Mouse (Mus musculus): ENCODE results near the gene Chmp2b. TPM values are rescaled to one million over a fixed set of nuclear protein-coding genes. Genes with fewer than 3 reads are reported as not detected.

The Chmp2b gene
- 29.8 and 33.6 TPM in 2 replicates for total RNA-seq (2014; rRNA removed)
- polyA plus RNA-seq (2015; fragmentation: Nextera tagmentation; extraction: Ambion mirVana), result 140 and 144 TPM in 2 replicates

DNA sequence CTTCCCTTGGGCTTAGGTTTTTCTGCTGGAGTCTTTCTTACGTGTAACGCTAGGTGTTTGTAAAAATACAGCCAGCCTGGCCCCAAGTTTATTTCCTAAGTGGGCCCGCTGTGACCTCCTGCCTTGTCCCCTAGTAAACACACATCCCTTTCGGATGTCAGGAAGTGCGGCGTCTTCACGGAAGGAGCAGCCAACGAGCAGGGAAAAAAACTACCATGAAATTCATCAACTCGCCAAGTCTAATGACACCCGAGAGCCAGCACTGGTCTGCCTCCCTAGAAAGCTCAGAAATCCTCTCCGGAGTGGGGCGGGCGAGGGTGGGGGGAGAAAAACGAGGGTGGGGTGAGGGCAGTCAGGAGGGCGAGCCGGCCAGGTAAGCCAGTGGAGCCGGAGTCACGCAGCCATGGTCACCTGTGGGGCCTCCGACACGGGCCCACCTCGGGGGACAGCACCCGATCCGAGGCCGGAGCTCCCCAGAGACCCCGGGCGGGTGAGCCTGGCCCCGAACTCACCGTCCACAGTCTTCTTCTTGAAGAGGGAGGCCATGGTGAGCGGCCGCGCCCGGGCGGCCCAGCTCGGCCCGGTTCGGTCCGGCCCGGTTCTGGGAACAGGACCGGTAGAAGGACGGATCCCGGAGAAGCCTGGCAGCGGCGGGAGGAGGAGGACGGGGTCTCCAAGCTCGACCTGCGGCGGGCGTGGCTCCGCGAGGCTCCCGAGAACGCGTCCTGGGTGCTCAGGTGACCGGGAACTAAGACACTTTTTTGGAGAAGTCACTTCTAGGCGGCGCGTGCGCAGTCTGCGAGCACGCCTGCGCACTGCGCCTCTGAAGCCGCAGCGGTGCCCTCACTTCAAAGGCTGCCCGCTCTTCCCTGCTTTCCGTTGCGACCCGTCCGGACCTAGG is at the start of gene Chmp2b:
TSS of gene Chmp2b (minus strand) at position 764 of the 901 bp plus-strand sequence.
- H3K9ac ChIP-seq (replicated peaks; ENCODE audit: low read length), result peak within 1 kb of the TSS; percentile 81
- peaks cover 4% of the 10 kb centered on the region; the same call in 1 of the 2 replicates for H3K4me1 ChIP-seq (ENCODE audit: insufficient read depth, low read length)
- WGBS, result under 1% methylated on average over 68 of the region's 69 CpGs
- peak within 1 kb of the TSS; percentile 83 for H3K27ac ChIP-seq
- H3K36me3 ChIP-seq (ENCODE audit: insufficient read depth, low read length), result no peaks in the 10 kb centered on the region
- peak within 1 kb of the TSS; percentile 68 for H3K4me2 ChIP-seq (ENCODE audit: low read depth, low read length)
- H3K9me3 ChIP-seq (ENCODE audit: low read length), result no peaks in the 10 kb centered on the region
- DNase-seq (ENCODE audit: low spot score) (peak; percentile 96), ATAC-seq (peak; percentile 95)
- H3K4me3 ChIP-seq (ENCODE audit: low read length), result peak within 1 kb of the TSS; percentile 99
- H3K27me3 ChIP-seq (ENCODE audit: insufficient read depth, low read length), result no peaks in the 10 kb centered on the region
- TF ChIP-seq CTCF (IDR thresholded peaks at IDR 0.05; ENCODE audit: low read depth), result no peak

DNA sequence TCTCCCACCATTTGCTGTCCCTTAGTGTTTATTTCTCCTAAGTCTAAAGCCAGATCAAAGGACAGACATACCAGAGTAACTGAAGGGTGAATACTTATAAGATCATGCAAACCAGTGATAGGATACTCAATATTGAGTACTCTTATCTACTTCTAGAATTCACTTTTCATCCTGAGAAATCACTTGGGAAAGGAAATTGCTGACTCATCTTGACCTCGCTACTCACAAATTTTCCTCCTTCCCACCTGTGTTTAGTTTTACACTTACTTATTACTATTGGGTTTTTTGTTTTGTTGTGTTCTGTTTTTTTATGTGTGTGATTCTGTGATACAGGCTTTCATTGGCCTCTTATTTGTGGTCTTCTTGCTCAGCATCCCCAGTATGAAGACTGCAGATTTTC is 49.2 kb upstream of the Chmp2b start:
- Histone ChIP-seq H3K4me3 (ENCODE audit: low read length) (no peak overlapping the region), H3K9me3 (ENCODE audit: low read length) (no peaks in the 10 kb centered on the region), H3K27me3 (ENCODE audit: insufficient read depth, low read length) (no peaks in the 10 kb centered on the region), H3K4me2 (ENCODE audit: low read depth, low read length) (no peak overlapping the region), H3K36me3 (ENCODE audit: insufficient read depth, low read length) (no peaks in the 10 kb centered on the region), H3K4me1 (ENCODE audit: insufficient read depth, low read length) (no peaks in the 10 kb centered on the region), H3K9ac (replicated peaks; ENCODE audit: low read length) (no peak overlapping the region), H3K27ac (no peak overlapping the region)
- TF ChIP-seq CTCF (IDR thresholded peaks at IDR 0.05; ENCODE audit: low read depth), result no peak
- DNase-seq (ENCODE audit: low spot score) (no peak), ATAC-seq (no peak)
- 89% methylated on average over 1 of the region's 1 CpGs for WGBS

DNA sequence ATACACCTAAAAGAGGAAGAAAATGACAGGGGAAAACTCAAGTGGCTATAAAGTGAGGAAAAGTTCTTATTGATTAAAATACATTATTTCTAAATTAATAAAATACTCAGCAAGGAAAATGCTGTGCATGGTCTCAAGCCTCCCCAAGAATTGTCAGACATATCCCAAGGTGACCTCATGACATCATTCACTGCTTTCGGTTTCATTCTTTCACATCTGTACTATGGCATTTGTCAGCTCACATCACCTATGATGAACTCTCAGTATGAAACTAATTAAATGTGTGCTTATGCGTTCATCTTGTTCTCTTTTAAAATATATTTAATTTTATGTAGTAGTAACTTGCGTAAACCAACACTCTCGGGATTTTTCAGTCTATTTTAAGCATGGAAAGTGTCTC is 38.3 kb upstream of the Chmp2b start:
- H3K4me3 ChIP-seq (ENCODE audit: low read length), result no peak overlapping the region
- WGBS, result 78% methylated on average over 4 of the region's 4 CpGs
- H3K4me2 ChIP-seq (ENCODE audit: low read depth, low read length), result no peak overlapping the region
- TF ChIP-seq CTCF (IDR thresholded peaks at IDR 0.05; ENCODE audit: low read depth), result no peak
- DNase-seq (ENCODE audit: low spot score) (no peak), ATAC-seq (no peak)
- no peak overlapping the region for H3K27ac ChIP-seq
- H3K9me3 ChIP-seq (ENCODE audit: low read length), result no peaks in the 10 kb centered on the region
- no peak overlapping the region for H3K9ac ChIP-seq (replicated peaks; ENCODE audit: low read length)
- no peaks in the 10 kb centered on the region for H3K27me3 ChIP-seq (ENCODE audit: insufficient read depth, low read length)
- H3K36me3 ChIP-seq (ENCODE audit: insufficient read depth, low read length), result no peaks in the 10 kb centered on the region
- H3K4me1 ChIP-seq (ENCODE audit: insufficient read depth, low read length), result no peaks in the 10 kb centered on the region

DNA sequence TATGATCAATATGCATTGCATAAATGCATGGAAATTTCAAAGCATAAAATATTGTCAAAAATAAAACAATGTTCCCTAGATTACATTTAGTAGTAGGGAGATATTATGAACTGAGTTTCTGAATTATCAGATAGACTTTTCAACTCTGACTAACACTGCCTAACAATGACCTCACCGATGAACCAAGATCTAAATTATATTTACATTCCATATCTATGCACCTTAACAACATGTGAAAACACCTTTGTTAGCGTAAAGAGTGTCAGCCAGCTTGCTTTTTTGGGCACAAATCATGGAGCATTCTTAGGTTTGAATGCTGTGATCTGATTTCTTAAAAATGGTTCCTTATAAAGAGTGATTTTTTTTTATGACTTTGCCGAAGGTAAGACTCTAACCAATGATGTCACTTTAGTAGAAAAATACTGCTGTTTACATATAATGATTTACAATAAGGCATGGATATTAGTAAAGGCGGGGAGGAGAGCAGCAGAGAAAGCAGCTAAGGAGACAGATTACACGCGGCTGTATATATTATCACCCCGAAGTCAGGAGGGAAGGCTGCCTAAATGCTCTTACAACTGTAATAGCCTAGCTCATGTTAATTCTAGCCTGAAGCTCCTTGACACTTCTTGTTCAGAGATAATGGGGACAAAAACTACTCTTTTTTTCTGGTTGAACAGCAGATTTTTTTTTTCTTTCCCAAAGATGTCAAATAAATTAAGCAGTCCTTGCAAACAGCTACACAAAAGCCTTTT is 23.8 kb upstream of the Chmp2b start:
- H3K27me3 ChIP-seq (ENCODE audit: insufficient read depth, low read length), result no peaks in the 10 kb centered on the region
- DNase-seq (ENCODE audit: low spot score) (no peak), ATAC-seq (no peak)
- no peak overlapping the region for H3K27ac ChIP-seq
- no peaks in the 10 kb centered on the region for H3K9me3 ChIP-seq (ENCODE audit: low read length)
- no peak overlapping the region for H3K9ac ChIP-seq (replicated peaks; ENCODE audit: low read length)
- H3K4me2 ChIP-seq (ENCODE audit: low read depth, low read length), result no peak overlapping the region
- WGBS, result 69% methylated on average over 7 of the region's 7 CpGs
- H3K4me1 ChIP-seq (ENCODE audit: insufficient read depth, low read length), result no peaks in the 10 kb centered on the region
- no peaks in the 10 kb centered on the region for H3K36me3 ChIP-seq (ENCODE audit: insufficient read depth, low read length)
- H3K4me3 ChIP-seq (ENCODE audit: low read length), result no peak overlapping the region
- no peak for TF ChIP-seq CTCF (IDR thresholded peaks at IDR 0.05; ENCODE audit: low read depth)

DNA sequence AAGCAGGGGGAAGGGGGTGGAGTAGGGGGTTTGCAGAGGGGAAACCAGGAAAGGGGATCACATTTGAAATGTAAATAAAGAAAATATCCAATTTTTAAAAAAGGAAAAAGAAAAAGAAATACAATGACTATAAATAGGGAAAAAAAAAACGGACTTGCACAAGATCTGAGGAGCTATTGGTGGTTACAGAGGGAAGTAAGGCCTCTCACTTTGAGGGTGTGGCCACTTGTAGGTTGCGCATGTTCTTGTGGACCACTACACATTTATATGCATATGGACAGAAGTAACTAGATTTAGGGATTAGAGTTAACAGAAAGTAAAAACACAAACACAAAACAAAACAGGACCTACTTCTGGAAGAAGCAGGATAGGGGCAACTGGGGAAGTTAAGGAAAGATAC is 23.2 kb upstream of the Chmp2b start:
- TF ChIP-seq CTCF (IDR thresholded peaks at IDR 0.05; ENCODE audit: low read depth), result no peak
- no peak overlapping the region for H3K4me2 ChIP-seq (ENCODE audit: low read depth, low read length)
- 89% methylated on average over 2 of the region's 2 CpGs for WGBS
- H3K27ac ChIP-seq, result no peak overlapping the region
- no peak for ATAC-seq
- H3K4me1 ChIP-seq (ENCODE audit: insufficient read depth, low read length), result no peaks in the 10 kb centered on the region
- H3K27me3 ChIP-seq (ENCODE audit: insufficient read depth, low read length), result no peaks in the 10 kb centered on the region
- no peak overlapping the region for H3K4me3 ChIP-seq (ENCODE audit: low read length)
- no peak for DNase-seq (ENCODE audit: low spot score)
- no peaks in the 10 kb centered on the region for H3K9me3 ChIP-seq (ENCODE audit: low read length)
- no peaks in the 10 kb centered on the region for H3K36me3 ChIP-seq (ENCODE audit: insufficient read depth, low read length)
- no peak overlapping the region for H3K9ac ChIP-seq (replicated peaks; ENCODE audit: low read length)

DNA sequence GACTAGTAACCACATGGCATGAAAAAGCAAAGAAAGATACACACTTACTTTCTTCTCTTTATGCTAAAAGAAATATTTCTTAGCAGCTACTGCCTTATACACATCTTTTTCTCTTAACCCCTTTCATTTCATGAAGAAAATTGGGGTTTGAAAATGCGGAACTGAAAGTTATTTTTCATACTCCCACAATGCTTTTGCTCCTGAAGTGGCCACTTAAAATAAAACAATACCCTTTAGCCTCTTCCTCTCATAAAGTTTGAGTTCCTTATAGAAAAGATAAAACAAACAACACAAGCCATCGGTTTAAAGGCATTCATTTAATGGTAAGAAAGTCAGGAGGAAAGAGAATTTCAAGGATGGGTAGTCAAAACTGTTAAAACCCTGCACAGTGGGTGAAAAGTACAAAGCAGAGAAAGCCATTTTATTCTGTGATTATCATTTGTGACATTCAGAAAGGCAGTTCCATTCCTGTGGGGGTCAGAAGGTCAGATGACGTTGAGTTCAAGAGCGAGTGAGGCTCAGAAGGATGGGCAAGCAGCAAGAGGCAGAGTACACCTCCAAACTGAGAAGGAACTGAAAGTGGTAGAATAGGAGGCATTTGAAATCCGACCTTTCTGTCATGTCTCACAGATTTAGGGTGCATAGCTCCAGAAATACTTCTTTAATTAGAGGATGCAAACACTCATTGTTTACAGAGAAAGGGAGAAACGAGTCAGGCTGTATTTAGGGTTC is 14.9 kb upstream of the Chmp2b start:
- H3K9ac ChIP-seq (replicated peaks; ENCODE audit: low read length), result no peak overlapping the region
- no peaks in the 10 kb centered on the region for H3K4me1 ChIP-seq (ENCODE audit: insufficient read depth, low read length)
- ATAC-seq, result no peak
- no peak for DNase-seq (ENCODE audit: low spot score)
- H3K27me3 ChIP-seq (ENCODE audit: insufficient read depth, low read length), result no peaks in the 10 kb centered on the region
- H3K9me3 ChIP-seq (ENCODE audit: low read length), result no peaks in the 10 kb centered on the region
- 40% methylated on average over 6 of the region's 6 CpGs for WGBS
- no peak for TF ChIP-seq CTCF (IDR thresholded peaks at IDR 0.05; ENCODE audit: low read depth)
- H3K36me3 ChIP-seq (ENCODE audit: insufficient read depth, low read length), result no peaks in the 10 kb centered on the region
- H3K4me3 ChIP-seq (ENCODE audit: low read length), result no peak overlapping the region
- H3K27ac ChIP-seq, result no peak overlapping the region
- no peak overlapping the region for H3K4me2 ChIP-seq (ENCODE audit: low read depth, low read length)
